Mouse (Mus musculus): ENCODE results near the gene Nfkb1. TPM values are rescaled to one million over a fixed set of nuclear protein-coding genes. Genes with fewer than 3 reads are reported as not detected.

Gene Nfkb1
- total and polyA plus RNA-seq, 3 experiments = 44.8 to 93.6 (median 59.9) TPM

- no peaks in the 10 kb centered on the region; a peak in 1 of 4 replicates for H3K4me1 ChIP-seq (ENCODE audit: control insufficient read depth in 1 of 2, insufficient read depth in 2 of 2, low read length in 2 of 2)
- no peak overlapping the region for H3K9ac ChIP-seq (ENCODE audit: control insufficient read depth, low read depth, low read length, poor library complexity, severe bottlenecking)
- DNase-seq (ENCODE audit: low read depth, low spot score) = no peak
- H3K4me3 ChIP-seq (ENCODE audit: control insufficient read depth in 1 of 2, insufficient read depth in 1 of 2, low read depth in 2 of 2, low read length in 2 of 2) = no peak overlapping the region
- H3K79me2 ChIP-seq (ENCODE audit: control insufficient read depth, insufficient read depth, low read length, poor library complexity) = peaks cover 2% of the 10 kb centered on the region; the same call in 1 of the 2 replicates
- no peak overlapping the region for H3K27ac ChIP-seq (ENCODE audit: control insufficient read depth, low read depth, low read length)
- no peaks in the 10 kb centered on the region for H3K27me3 ChIP-seq (ENCODE audit: control insufficient read depth in 1 of 2, insufficient read depth in 2 of 2, low read length in 2 of 2)
- H3K9me3 ChIP-seq (replicated peaks; ENCODE audit: insufficient read depth, low read length) = no peaks in the 10 kb centered on the region
- TF ChIP-seq CHD1 (IDR thresholded peaks at IDR 0.05; ENCODE audit: low read depth, low read length) (no peak), CTCF (IDR thresholded peaks at IDR 0.05 in 2 of 3, conservative IDR thresholded peaks at IDR 0.05 in 1 of 3; ENCODE audit: control insufficient read depth in 1 of 3, insufficient read depth in 1 of 3, low read depth in 2 of 3, low read length in 3 of 3, poor library complexity in 1 of 3, severe bottlenecking in 1 of 3) (no peak), HCFC1 (IDR thresholded peaks at IDR 0.05; ENCODE audit: low read depth, low read length) (no peak), MYB (IDR thresholded peaks at IDR 0.05; ENCODE audit: low read depth, low read length) (no peak), POLR2AphosphoS5 (IDR thresholded peaks at IDR 0.05; ENCODE audit: borderline replicate concordance, low read depth, low read length) (no peak), SIN3A (IDR thresholded peaks at IDR 0.05; ENCODE audit: low read length) (no peak), ZMIZ1 (IDR thresholded peaks at IDR 0.05; ENCODE audit: low read depth, low read length) (no peak), MYC (IDR thresholded peaks at IDR 0.05; ENCODE audit: low read depth, low read length) (no peak), KAT2A (conservative IDR thresholded peaks at IDR 0.05; ENCODE audit: low read depth, low read length) (no peak), TAL1 (IDR thresholded peaks at IDR 0.05; ENCODE audit: low read length) (no peak), NELFE (IDR thresholded peaks at IDR 0.05; ENCODE audit: low read depth, low read length) (no peak), ZNF384 (IDR thresholded peaks at IDR 0.05; ENCODE audit: low read depth, low read length) (no peak), BHLHE40 (IDR thresholded peaks at IDR 0.05; ENCODE audit: borderline replicate concordance, low read depth, low read length) (no peak)
- H3K36me3 ChIP-seq (ENCODE audit: control insufficient read depth in 1 of 2, insufficient read depth in 2 of 2, low read length in 2 of 2) = no peaks in the 10 kb centered on the region
Observed at GRCm38 (mm10) chr3:135670869-135671268, 20.5 kb downstream of the Nfkb1 start.

GRCm38 (mm10) chr3:135667084-135667483 is 24.3 kb downstream of the Nfkb1 start:
- Histone ChIP-seq H3K9me3 (replicated peaks; ENCODE audit: insufficient read depth, low read length) (no peaks in the 10 kb centered on the region), H3K4me3 (ENCODE audit: control insufficient read depth in 1 of 2, insufficient read depth in 1 of 2, low read depth in 2 of 2, low read length in 2 of 2) (no peak overlapping the region), H3K27ac (ENCODE audit: control insufficient read depth, low read depth, low read length) (no peak overlapping the region), H3K36me3 (ENCODE audit: control insufficient read depth in 1 of 2, insufficient read depth in 2 of 2, low read length in 2 of 2) (peaks cover 0 to 1% of the 10 kb centered on the region in 2 experiments; a peak in 1 of 4 replicates), H3K9ac (ENCODE audit: control insufficient read depth, low read depth, low read length, poor library complexity, severe bottlenecking) (no peak overlapping the region), H3K27me3 (ENCODE audit: control insufficient read depth in 1 of 2, insufficient read depth in 2 of 2, low read length in 2 of 2) (no peaks in the 10 kb centered on the region), H3K79me2 (ENCODE audit: control insufficient read depth, insufficient read depth, low read length, poor library complexity) (no peaks in the 10 kb centered on the region), H3K4me1 (ENCODE audit: control insufficient read depth in 1 of 2, insufficient read depth in 2 of 2, low read length in 2 of 2) (no peaks in the 10 kb centered on the region)
- no peak for TF ChIP-seq BHLHE40 (IDR thresholded peaks at IDR 0.05; ENCODE audit: borderline replicate concordance, low read depth, low read length)
- no peak for TF ChIP-seq HCFC1 (IDR thresholded peaks at IDR 0.05; ENCODE audit: low read depth, low read length)
- no peak for TF ChIP-seq CHD2 (IDR thresholded peaks at IDR 0.05; ENCODE audit: low read length)
- TF ChIP-seq POLR2A (IDR thresholded peaks at IDR 0.05; ENCODE audit: control insufficient read depth in 1 of 2, insufficient read depth in 1 of 2, low read depth in 1 of 2, low read length in 2 of 2, poor library complexity in 1 of 2) = no peak
- no peak for TF ChIP-seq E2F4 (IDR thresholded peaks at IDR 0.05; ENCODE audit: borderline replicate concordance, low read depth, low read length)
- no peak for TF ChIP-seq MAX (IDR thresholded peaks at IDR 0.05; ENCODE audit: low read length)
- no peak for TF ChIP-seq ELF1 (IDR thresholded peaks at IDR 0.05; ENCODE audit: low read depth, low read length)
- TF ChIP-seq ZKSCAN1 (IDR thresholded peaks at IDR 0.05; ENCODE audit: low read depth, low read length) = no peak
- no peak for TF ChIP-seq ZNF384 (IDR thresholded peaks at IDR 0.05; ENCODE audit: low read depth, low read length)
- no peak for TF ChIP-seq RAD21 (IDR thresholded peaks at IDR 0.05; ENCODE audit: low read depth, low read length)
- no peak for DNase-seq (ENCODE audit: low read depth, low spot score)

Measured in MEL (cell line).